Mouse (Mus musculus): Measurements from ENCODE around the gene Dhps.

DNA sequence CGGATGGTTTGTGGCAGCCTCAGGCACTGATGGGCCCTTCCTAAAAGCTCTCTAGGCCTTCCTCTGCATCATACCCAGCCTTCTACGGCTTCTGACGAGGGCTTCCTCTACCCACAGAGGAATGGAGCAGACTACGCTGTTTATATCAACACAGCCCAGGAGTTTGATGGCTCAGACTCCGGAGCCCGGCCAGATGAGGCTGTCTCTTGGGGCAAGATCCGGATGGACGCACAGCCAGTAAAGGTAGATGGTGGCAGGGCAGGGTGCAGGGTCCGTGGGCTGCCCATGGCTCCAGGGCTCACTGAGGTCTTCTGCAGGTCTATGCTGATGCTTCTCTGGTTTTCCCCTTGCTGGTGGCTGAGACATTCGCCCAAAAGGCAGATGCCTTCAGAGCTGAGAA lies 3.1 kb downstream of the Dhps start:
- no peak for TF ChIP-seq MAFK (IDR thresholded peaks at IDR 0.05; ENCODE audit: insufficient read depth, low read depth, low read length)
- no peak for TF ChIP-seq HCFC1 (IDR thresholded peaks at IDR 0.05; ENCODE audit: borderline replicate concordance, insufficient read depth, low read length)
- no peak for TF ChIP-seq ZC3H11A (IDR thresholded peaks at IDR 0.05; ENCODE audit: borderline replicate concordance, low read depth, low read length)
